Comparison of ENCODE assay signal across 9 mouse cellular contexts in the genomic region with DNA sequence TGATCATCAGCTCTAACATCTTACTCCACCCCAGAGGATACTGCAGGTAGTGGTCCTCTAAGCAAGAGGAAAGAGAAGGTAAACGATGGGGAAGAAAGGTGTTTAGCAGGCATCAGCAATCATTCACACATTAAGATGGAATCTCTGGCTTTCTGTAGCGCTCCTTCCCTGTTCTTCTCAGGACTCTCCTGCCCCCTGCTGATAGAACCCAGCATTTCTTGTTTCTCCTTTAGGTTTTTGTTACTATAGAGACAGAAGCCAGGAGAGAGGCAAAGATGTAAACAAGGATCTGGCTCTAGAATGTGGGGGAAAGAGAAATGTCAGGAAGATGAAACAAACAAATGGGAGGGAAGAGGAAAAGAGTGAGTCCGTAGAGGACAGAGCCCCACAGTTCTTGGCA. TPM values are rescaled to one million over a fixed set of nuclear protein-coding genes. Genes with fewer than 3 reads are reported as not detected.
DNase-seq lines count a peak whose midpoint lies in the region.
"Had no signal": no experiment of that assay in that cellular context is flagged by ENCODE, and none has a peak within 500 bp of the region (broad histone marks: within the 10 kb centered on the region; RNA-seq: fewer than 3 reads in every experiment).

No protein-coding gene starts in this region.

- peak; percentile 26 for DNase-seq in urinary bladder, postnatal 14 days (ENCODE audit: low spot score)
- DNase-seq in urinary bladder, adult 18-20 months (ENCODE audit: low spot score in 2 of 2), result no peak
- DNase-seq in cerebellum, adult 9-11 months, result peak; percentile 22
- peak; percentile 63 to 80 for DNase-seq in heart, postnatal 10 days
- peak; percentile 65 for DNase-seq in layer of hippocampus, adult 9-10 months (ENCODE audit: low spot score)
- DNase-seq in lung, postnatal 36 days, result peak; percentile 44
- no peak for DNase-seq in MN1 (ENCODE audit: low spot score)
- DNase-seq in spleen, postnatal 4 days (ENCODE audit: low spot score in 2 of 2), result no peak

- intact Hi-C loops in heart, postnatal 10 days (cut with DNase I), result loop anchor here (1.0 to 10.0 kb wide), 5 partner anchors 139 to 1139 kb away; no protein-coding TSS in a partner anchor

RNA-seq across cellular contexts. Expression of a gene that starts 49.6 kb away (rescaled TPM):
- total RNA-seq in heart, postnatal 10 days (2021), result under 1 TPM; 0.07 TPM
- total RNA-seq: common myeloid progenitor, adult 5-6 weeks had no signal

Comparison
In these comparisons a context has a peak if more than half of its experiments do, and no peak if none do; other contexts are left out.
1. DNase-seq: peak in urinary bladder, postnatal 14 days (single experiment), cerebellum, adult 9-11 months (single experiment), heart, postnatal 10 days (2 of 2), layer of hippocampus, adult 9-10 months (single experiment) and lung, postnatal 36 days (single experiment); none in urinary bladder, adult 18-20 months (0 of 2), MN1 (single experiment) and spleen, postnatal 4 days (0 of 2).